Mouse (Mus musculus): ENCODE data around the gene AL732309.1.
A peak's percentile ranks its signal among the peaks of the same experiment; 100 is the strongest.

AL732309.1 gene

GRCm38 (mm10) chr2:25213266-25213865 is 33.3 kb downstream of the AL732309.1 start:
- no peak for DNase-seq

GRCm38 (mm10) chr2:25211121-25211670 is 35.5 kb downstream of the AL732309.1 start, which contains the start of gene Nelfb:
Gene Nelfb, minus strand, starts transcription at chr2:25211489.
- DNase-seq = peak; percentile 94 to 96

- no peak for DNase-seq
Measured at GRCm38 (mm10) chr2:25210686-25211085, 36.0 kb downstream of the AL732309.1 start.

GRCm38 (mm10) chr2:25207593-25207992 is 39.1 kb downstream of the AL732309.1 start:
- DNase-seq = no peak

GRCm38 (mm10) chr2:25203631-25204214 is 42.9 kb downstream of the AL732309.1 start:
- DNase-seq = peak; percentile 52 to 65

DNA sequence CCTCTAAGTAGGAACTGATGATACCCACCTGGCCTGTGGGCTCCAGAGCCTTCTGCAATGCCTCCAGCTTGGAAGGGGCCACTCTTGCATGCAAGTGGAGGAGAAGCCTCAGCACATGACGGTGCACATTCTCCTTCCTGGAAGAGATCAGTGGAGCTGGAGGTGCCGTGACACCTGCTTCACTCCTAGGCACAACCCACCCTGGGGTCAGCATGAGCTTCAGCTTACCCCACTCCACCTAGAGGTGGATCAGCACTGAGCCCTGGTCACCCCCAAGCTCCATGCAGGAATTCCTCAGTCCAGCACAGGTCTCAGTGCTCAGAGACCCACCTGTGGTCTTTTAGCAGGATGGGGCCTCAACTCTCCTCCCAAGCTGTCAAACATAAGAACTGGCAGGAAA is 46.0 kb downstream of the AL732309.1 start:
- no peak for DNase-seq

GRCm38 (mm10) chr2:25197946-25198345 is 48.7 kb downstream of the AL732309.1 start:
- DNase-seq = no peak

DNA sequence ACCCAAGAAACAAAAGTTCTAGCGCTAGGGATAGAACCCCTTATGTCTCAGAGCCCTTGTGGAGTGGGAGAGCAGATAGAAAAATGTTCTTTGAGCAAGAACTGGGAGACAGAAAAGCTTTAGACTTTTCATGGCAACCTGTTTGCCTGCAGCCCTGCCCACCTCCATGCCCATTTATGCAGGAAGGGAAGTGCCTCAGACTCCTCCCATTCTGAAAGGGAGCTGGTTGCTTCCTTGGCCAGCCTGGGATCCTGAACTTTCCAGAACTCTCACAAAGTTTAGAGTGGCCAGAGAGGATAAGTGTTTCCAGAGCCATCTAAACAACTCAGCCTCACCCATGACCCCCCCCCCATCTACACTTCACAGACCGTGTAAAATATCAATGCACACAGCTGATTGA is 49.5 kb downstream of the AL732309.1 start:
- peak in 1 of 2 experiments; percentile 38 for DNase-seq

DNA sequence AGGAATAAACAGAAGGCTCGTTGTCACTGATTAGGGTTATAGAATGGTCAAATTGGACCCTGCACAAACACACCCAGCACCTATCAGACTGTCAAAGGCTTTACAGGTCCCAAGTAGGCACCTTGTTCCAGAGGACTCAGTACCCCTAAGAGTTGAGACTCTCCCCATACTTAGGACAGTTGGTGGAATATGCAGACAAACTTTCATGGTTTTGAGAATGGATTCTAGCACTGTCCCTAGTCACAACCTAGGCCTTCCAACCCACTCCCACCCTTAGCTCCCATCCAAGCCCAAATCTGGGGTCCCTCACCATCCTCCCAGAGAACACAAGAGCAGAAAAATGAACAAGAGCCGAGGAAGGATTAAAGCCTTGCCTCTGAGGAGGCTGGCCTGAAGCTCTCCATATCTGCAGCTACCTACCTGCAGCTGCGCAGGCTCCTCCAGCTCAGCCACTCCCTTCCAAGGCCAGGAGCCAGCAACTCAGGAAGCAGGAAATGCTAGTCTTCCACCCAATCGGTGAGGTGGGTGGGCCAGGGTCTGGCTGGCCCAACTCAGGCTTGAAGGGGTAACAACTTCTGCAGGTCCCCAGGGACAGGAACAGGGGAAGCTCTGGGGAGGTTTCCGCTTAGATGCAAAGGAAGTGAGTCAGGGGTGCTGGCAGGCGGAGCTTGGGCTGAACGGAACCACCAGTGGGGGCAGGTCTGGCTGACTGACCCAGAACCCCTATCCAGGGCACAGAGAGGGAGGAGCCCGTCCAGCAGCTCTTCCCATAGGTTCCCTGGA is 50.3 kb downstream of the AL732309.1 start, which contains the start of gene Tor4a:
Gene Tor4a, minus strand, starts transcription at position 715 of the 783 bp plus-strand sequence.
- DNase-seq = peak; percentile 79 to 88

DNA sequence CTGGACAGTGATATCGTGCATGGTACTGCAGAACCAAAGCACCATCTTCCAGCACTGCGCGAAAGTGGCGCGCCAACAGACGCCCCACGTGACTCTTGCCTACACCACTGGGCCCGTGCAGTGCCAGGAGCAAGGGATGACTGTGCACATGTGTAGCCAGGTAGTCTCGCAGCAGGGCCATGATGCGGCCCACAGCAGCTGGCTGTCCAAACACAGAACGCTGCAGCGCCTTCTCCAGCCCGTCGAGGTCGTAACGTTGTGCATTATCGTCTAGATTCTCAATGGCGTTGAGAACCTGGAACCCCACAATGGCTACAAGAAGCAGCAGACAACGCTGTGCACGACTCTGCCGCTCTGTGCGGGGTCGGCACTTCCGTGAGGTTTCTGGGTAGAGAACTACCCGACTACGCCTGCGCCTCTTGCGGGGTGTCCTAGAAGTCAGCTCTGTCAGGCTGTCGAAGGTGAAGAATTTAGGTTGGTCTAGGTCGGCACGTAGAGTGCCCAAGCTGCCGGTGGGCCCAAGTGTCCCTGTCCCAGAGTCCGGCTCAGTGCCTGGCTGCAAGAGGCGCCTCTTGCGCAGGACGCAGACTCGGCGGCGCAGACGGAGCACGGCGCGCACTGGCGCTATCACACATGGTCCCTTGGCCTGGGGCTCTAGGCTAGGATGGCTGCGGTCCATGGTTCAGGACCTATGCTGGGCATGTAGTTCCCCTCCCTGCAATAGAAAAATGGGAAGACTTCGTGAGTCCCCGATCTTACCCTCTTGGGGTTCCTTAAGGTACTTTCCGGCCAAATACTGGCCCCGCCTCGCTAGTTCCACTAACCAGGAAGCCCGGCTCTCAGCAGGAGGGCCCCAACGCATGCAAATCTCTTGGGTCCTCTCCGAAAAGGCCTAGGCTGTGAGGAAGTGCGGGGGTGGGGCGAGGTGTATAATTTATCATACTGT is 51.2 kb downstream of the AL732309.1 start:
- DNase-seq = peak; percentile 69 to 80

Measured in kidney, postnatal 4 days (tissue).